Mouse (Mus musculus): Measurements from ENCODE around the gene Ttc13.

The Ttc13 gene

GRCm38 (mm10) chr8:124653568-124654475 is 68.0 kb downstream of the Ttc13 start:
- no peak for DNase-seq

- DNase-seq = no peak
Observed at GRCm38 (mm10) chr8:124652546-124652945, 69.2 kb downstream of the Ttc13 start.

- DNase-seq = peak; percentile 46
Observed at GRCm38 (mm10) chr8:124651776-124652175, 70.0 kb downstream of the Ttc13 start.

- no peak for DNase-seq
Observed at GRCm38 (mm10) chr8:124648311-124648710, 73.5 kb downstream of the Ttc13 start.

GRCm38 (mm10) chr8:124643540-124644339 is 78.0 kb downstream of the Ttc13 start:
- peak; percentile 23 for DNase-seq

GRCm38 (mm10) chr8:124641599-124641998 is 80.2 kb downstream of the Ttc13 start:
- no peak for DNase-seq

- DNase-seq = no peak
Observed at GRCm38 (mm10) chr8:124635247-124635502, 86.6 kb downstream of the Ttc13 start.

- DNase-seq = no peak
Observed at GRCm38 (mm10) chr8:124634411-124635246, 87.2 kb downstream of the Ttc13 start.

GRCm38 (mm10) chr8:124633001-124633703 is 88.6 kb downstream of the Ttc13 start:
- DNase-seq = no peak

- no peak for DNase-seq
Observed at GRCm38 (mm10) chr8:124631966-124632365, 89.8 kb downstream of the Ttc13 start.

GRCm38 (mm10) chr8:124630891-124631290 is 90.9 kb downstream of the Ttc13 start:
- DNase-seq = no peak

GRCm38 (mm10) chr8:124630489-124630888 is 91.3 kb downstream of the Ttc13 start:
- no peak for DNase-seq

- DNase-seq = no peak
Observed at GRCm38 (mm10) chr8:124626251-124626650, 95.5 kb downstream of the Ttc13 start.
